Mouse (Mus musculus) ES-E14 (cell line): ENCODE data around the gene Foxj2. TPM values are rescaled to one million over a fixed set of nuclear protein-coding genes. Genes with fewer than 3 reads are reported as not detected.

Experiments
- DNase-seq: peaks from one replicate; pipeline ENCODE4 v3.0.0-alpha.2; 2013; ENCODE audit warnings: low read depth, low spot score
- H3K27ac ChIP-seq: 2 replicates; pipeline ENCODE4 v1.5.1; 2012; ENCODE audit warnings: low read depth, mild to moderate bottlenecking, low read length, moderate library complexity, mixed read lengths; ENCODE audit not compliant: poor library complexity, insufficient read depth, severe bottlenecking
- H3K36me3 ChIP-seq: 2 replicates; pipeline ENCODE4 v1.6.1; 2012; ENCODE audit warnings: mild to moderate bottlenecking, low read length, moderate library complexity, mixed read lengths; ENCODE audit not compliant: control insufficient read depth, poor library complexity, insufficient read depth, severe bottlenecking
- H3K4me1 ChIP-seq, 2 experiments: fragments of 150-350 bp in 1 of 2; sonication (generic) in 1 of 2; 2 replicates each; pipeline ENCODE4 v1.6.1; 2012; ENCODE audit warnings: low read length in 2 of 2, mild to moderate bottlenecking in 1 of 2, mixed read lengths in 1 of 2; ENCODE audit not compliant: control insufficient read depth in 2 of 2, insufficient read depth in 2 of 2, poor library complexity in 1 of 2
- H3K4me3 ChIP-seq, 2 experiments: fragments of 150-350 bp in 1 of 2; sonication (generic) in 1 of 2; 2 replicates each; pipeline ENCODE4 v1.5.1; 2012; ENCODE audit warnings: low read length in 2 of 2, low read depth in 1 of 2, mild to moderate bottlenecking in 1 of 2, mixed read lengths in 1 of 2; ENCODE audit not compliant: insufficient read depth in 1 of 2, poor library complexity in 1 of 2, severe bottlenecking in 1 of 2
- H3K9ac ChIP-seq: 2 replicates; pipeline ENCODE4 v1.6.1; 2012; ENCODE audit warnings: low read depth, mild to moderate bottlenecking, low read length, mixed read lengths; ENCODE audit not compliant: poor library complexity, insufficient read depth, severe bottlenecking
- H3K9me3 ChIP-seq: fragments of 150-350 bp; sonication (generic); 2 replicates; pipeline ENCODE4 v1.6.1; 2012; ENCODE audit warnings: low read depth, mild to moderate bottlenecking, low read length; ENCODE audit not compliant: control insufficient read depth, insufficient read depth
- CHD2 ChIP-seq: IDR thresholded peaks from 2 replicates; pipeline ENCODE4 v1.6.1; 2014; ENCODE audit warnings: mild to moderate bottlenecking, low read depth, low read length, inconsistent platforms
- HCFC1 ChIP-seq: IDR thresholded peaks from 2 replicates; pipeline ENCODE4 v1.6.1; 2012; ENCODE audit warnings: low read length, inconsistent platforms, borderline replicate concordance; ENCODE audit not compliant: insufficient read depth
- MAFK ChIP-seq: IDR thresholded peaks from 2 replicates; pipeline ENCODE4 v1.6.1; 2014; ENCODE audit warnings: mild to moderate bottlenecking, low read depth, low read length, inconsistent platforms; ENCODE audit not compliant: insufficient read depth
- ZC3H11A ChIP-seq: IDR thresholded peaks from 2 replicates; pipeline ENCODE4 v1.6.1; 2012; ENCODE audit warnings: low read depth, mild to moderate bottlenecking, inconsistent platforms, low read length, borderline replicate concordance
- ZNF384 ChIP-seq: IDR thresholded peaks from 2 replicates; pipeline ENCODE4 v1.6.1; 2012; ENCODE audit warnings: low read depth, low read length, inconsistent platforms
- in situ Hi-C, 2 experiments: fragments of 600-800 bp; cut with MboI; formaldehyde crosslinking; loops; one replicate each; pipeline ENCODE4 v1.15.1; 2025; ENCODE audit warnings: low sequenced_read_pairs in 2 of 2, inconsistent platforms in 1 of 2; ENCODE audit not compliant: unreplicated experiment in 2 of 2
- total RNA-seq: library from RNA; depleted of rRNA; stranded (reverse); fragments of 300-350 nt; gene quantifications from 2 replicates; pipeline ENCODE4 v1.2.3, GENCODE M21; 2012

The Foxj2 gene
- total RNA-seq, 1 experiment, result 1.7 TPM

- Histone ChIP-seq H3K4me3 (no peak overlapping the region), H3K4me1 (peaks cover 0 to 5% of the 10 kb centered on the region in 2 experiments; a peak in 1 of 4 replicates), H3K36me3 (peaks cover 2% of the 10 kb centered on the region; the same call in 1 of the 2 replicates), H3K9ac (no peak overlapping the region), H3K27ac (no peak overlapping the region), H3K9me3 (no peaks in the 10 kb centered on the region)
- in situ Hi-C loops, result no loop called here
- TF ChIP-seq ZC3H11A (no peak), CHD2 (no peak), HCFC1 (no peak), MAFK (no peak), ZNF384 (no peak)
- no peak for DNase-seq
These were observed 17.3 kb downstream of the Foxj2 start for GRCm38 (mm10) chr6:122836974-122837373.

GRCm38 (mm10) chr6:122837539-122837938, 17.8 kb downstream of the Foxj2 start:
- H3K36me3 ChIP-seq, result peaks cover 2% of the 10 kb centered on the region; the same call in 1 of the 2 replicates
- in situ Hi-C loops, result no loop called here
- no peak overlapping the region for H3K9ac ChIP-seq
- H3K4me1 ChIP-seq, result peaks cover 0 to 3% of the 10 kb centered on the region in 2 experiments; a peak in 1 of 4 replicates
- DNase-seq, result no peak
- TF ChIP-seq CHD2 (no peak), HCFC1 (no peak), ZNF384 (no peak), MAFK (no peak)
- H3K4me3 ChIP-seq, result no peak overlapping the region
- no peak overlapping the region for H3K27ac ChIP-seq
- H3K9me3 ChIP-seq, result no peaks in the 10 kb centered on the region

DNA sequence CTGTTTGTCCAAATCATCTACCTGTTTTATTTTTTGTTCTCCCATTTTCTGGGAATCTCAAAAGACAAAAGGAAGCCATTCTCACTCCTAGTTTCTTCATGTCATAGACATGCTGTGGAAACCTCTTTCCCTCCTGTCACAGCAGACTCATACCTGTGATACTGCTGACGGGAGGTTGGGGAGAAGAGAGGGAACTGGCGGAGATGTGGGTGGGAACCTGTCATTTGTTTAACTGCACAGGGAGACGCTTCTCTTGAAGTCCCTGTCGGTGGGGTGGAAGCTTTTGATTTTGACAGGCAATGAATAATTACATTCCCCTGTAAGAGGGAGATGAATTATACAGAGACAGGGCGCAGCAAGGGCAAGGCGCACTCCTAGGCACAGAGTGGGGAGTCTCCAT, 24.0 kb downstream of the Foxj2 start:
- in situ Hi-C loops, result no loop called here
- peaks cover 2% of the 10 kb centered on the region; the same call in 1 of the 2 replicates for H3K36me3 ChIP-seq

DNA sequence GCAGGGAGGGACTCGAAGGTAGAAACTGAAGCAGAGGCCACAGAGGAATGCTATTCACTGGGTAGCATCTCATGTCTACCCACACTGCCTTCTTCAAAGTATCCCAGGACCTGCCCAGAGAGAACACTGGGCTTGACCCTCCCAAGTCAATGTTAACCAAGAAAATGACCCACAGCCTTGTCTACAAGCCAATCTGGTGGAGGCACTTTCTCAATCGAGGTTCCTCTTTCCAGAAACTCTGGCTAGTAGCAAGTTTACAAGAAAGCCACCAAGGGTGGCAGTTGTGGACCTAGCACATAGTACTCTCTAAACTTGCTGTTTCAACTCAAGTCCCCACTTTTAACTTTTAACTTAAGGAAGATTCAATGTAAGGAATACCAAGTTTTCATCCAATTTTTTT, 33.0 kb downstream of the Foxj2 start:
- Histone ChIP-seq H3K4me3 (no peak overlapping the region), H3K4me1 (no peaks in the 10 kb centered on the region), H3K9me3 (no peaks in the 10 kb centered on the region), H3K9ac (no peak overlapping the region), H3K27ac (no peak overlapping the region), H3K36me3 (no peaks in the 10 kb centered on the region)
- TF ChIP-seq CHD2 (no peak), HCFC1 (no peak), ZNF384 (no peak), MAFK (no peak), ZC3H11A (no peak)
- in situ Hi-C loops, result no loop called here
- DNase-seq, result no peak

More for the DNA sequence above, 24.0 kb downstream of the Foxj2 start:
- Histone ChIP-seq H3K4me3 (no peak overlapping the region), H3K27ac (no peak overlapping the region), H3K9ac (no peak overlapping the region), H3K4me1 (no peaks in the 10 kb centered on the region), H3K9me3 (no peaks in the 10 kb centered on the region)
- no peak for TF ChIP-seq HCFC1
- no peak for TF ChIP-seq ZC3H11A
- TF ChIP-seq MAFK, result no peak
- DNase-seq, result no peak

- in situ Hi-C loops, result no loop called here
- no peak overlapping the region for H3K4me3 ChIP-seq
- no peak for TF ChIP-seq ZNF384
- H3K4me1 ChIP-seq, result no peaks in the 10 kb centered on the region
- DNase-seq, result no peak
- no peak overlapping the region for H3K9ac ChIP-seq
- no peaks in the 10 kb centered on the region for H3K36me3 ChIP-seq
- no peaks in the 10 kb centered on the region for H3K9me3 ChIP-seq
- no peak overlapping the region for H3K27ac ChIP-seq
These were observed 34.8 kb downstream of the Foxj2 start for GRCm38 (mm10) chr6:122854552-122854951.
